Mouse (Mus musculus) neural tube, embryonic 12.5 days (tissue): Measurements from ENCODE around the gene Lpgat1. TPM values are rescaled to one million over a fixed set of nuclear protein-coding genes. Genes with fewer than 3 reads are reported as not detected.

Experiments used
- polyA plus RNA-seq: library from polyadenylated mRNA; unstranded; fragments of >200 nt; fragmentation: Nextera tagmentation; extraction: Ambion mirVana; gene quantifications from 2 replicates; pipeline ENCODE4 v1.2.1, GENCODE M21; 2016

Lpgat1 gene
- polyA plus RNA-seq, 1 experiment from 2014 or later, result 46.3 TPM

Other genes starting within 250 kb of the Lpgat1 start
- gene Dtl, start 142.3 kb upstream of the Lpgat1 start, polyA plus RNA-seq, result 34.0 and 34.1 TPM in 2 replicates
- 58.0 and 62.9 TPM in 2 replicates for gene Ints7, start 142.2 kb upstream of the Lpgat1 start, polyA plus RNA-seq
- 30.4 and 31.4 TPM in 2 replicates for gene Nek2, start 103.6 kb downstream of the Lpgat1 start, polyA plus RNA-seq
- gene Slc30a1, start 188.9 kb downstream of the Lpgat1 start, polyA plus RNA-seq, result 4.4 and 4.7 TPM in 2 replicates